In genomic region chr1:40267846-40268245, GRCm38 (mm10) we compare ENCODE assay signal across 15 mouse cellular contexts. TPM values are rescaled to one million over a fixed set of nuclear protein-coding genes. Genes with fewer than 3 reads are reported as not detected.
DNase-seq lines count a peak whose midpoint lies in the region; ATAC-seq and TF ChIP-seq lines count a peak whose summit lies in the region.
"Had no signal": no experiment of that assay in that cellular context is flagged by ENCODE, and none has a peak within 500 bp of the region (broad histone marks: within the 10 kb centered on the region; RNA-seq: fewer than 3 reads in every experiment).

No protein-coding gene starts in this region.

- peak; percentile 81 for DNase-seq in heart, adult 11 months
- no peak for DNase-seq in heart, postnatal 10 days
- no peak for DNase-seq in lung, embryonic 14.5 days
- no peak for DNase-seq in lung, postnatal 36 days
- DNase-seq in stomach, postnatal 0 days (ENCODE audit: low spot score), result no peak
- DNase-seq in thymus, postnatal 4 days, result no peak
- DNase-seq in right cerebral cortex, postnatal 10 days (ENCODE audit: low spot score in 2 of 2), result no peak
- DNase-seq: adrenal gland, adult 8-10 months; B cell, adult 2 months; gastrocnemius, postnatal 36 days; kidney, adult 11 months; lung, adult 18-20 months; thymus, postnatal 36 days had no signal

- H3K4me2 ChIP-seq in lung, embryonic 14.5 days, result 0 out of 2 replicates have a peak overlapping the region, but pooled peaks have one; percentile 25
- 0 out of 2 replicates have a peak overlapping the region, but pooled peaks have one; percentile 91 for H3K4me2 ChIP-seq in intestine, embryonic 16.5 days (ENCODE audit: low read depth, low read length)
- H3K4me2 ChIP-seq in stomach, postnatal 0 days (replicated peaks; ENCODE audit: low read depth), result peak overlapping the region; percentile 83; the same call in 1 of the 2 replicates

- H3K9ac ChIP-seq in lung, embryonic 14.5 days, result no peak overlapping the region
- no peak overlapping the region for H3K9ac ChIP-seq in intestine, embryonic 16.5 days (ENCODE audit: low read depth, low read length)
- H3K9ac ChIP-seq in stomach, postnatal 0 days (ENCODE audit: low read length), result no peak overlapping the region
- H3K9ac ChIP-seq: midbrain, embryonic 15.5 days had no signal

- H3K9me3 ChIP-seq in lung, embryonic 14.5 days (ENCODE audit: low read depth, low read length), result no peaks in the 10 kb centered on the region
- no peaks in the 10 kb centered on the region for H3K9me3 ChIP-seq in intestine, embryonic 16.5 days (ENCODE audit: control insufficient read depth, low read length)
- no peaks in the 10 kb centered on the region for H3K9me3 ChIP-seq in stomach, postnatal 0 days (ENCODE audit: control insufficient read depth, low read length)
- H3K9me3 ChIP-seq: midbrain, embryonic 15.5 days had no signal

- intact Hi-C loops in heart, postnatal 10 days (cut with DNase I), result loop anchor here (5.0 kb wide), 2 partner anchors 96 to 151 kb away; no protein-coding TSS in a partner anchor

- no peaks in the 10 kb centered on the region for H3K36me3 ChIP-seq in lung, embryonic 14.5 days (ENCODE audit: insufficient read depth)
- no peaks in the 10 kb centered on the region for H3K36me3 ChIP-seq in intestine, embryonic 16.5 days (ENCODE audit: control insufficient read depth, insufficient read depth, low read length)
- no peaks in the 10 kb centered on the region for H3K36me3 ChIP-seq in stomach, postnatal 0 days (ENCODE audit: control insufficient read depth, insufficient read depth, low read length)
- H3K36me3 ChIP-seq: midbrain, embryonic 15.5 days had no signal

- H3K4me3 ChIP-seq in lung, embryonic 14.5 days (ENCODE audit: low read depth, low read length), result no peak overlapping the region
- H3K4me3 ChIP-seq in intestine, embryonic 16.5 days (ENCODE audit: low read length), result no peak overlapping the region
- H3K4me3 ChIP-seq in stomach, postnatal 0 days (ENCODE audit: low read depth, low read length), result peak overlapping the region; percentile 59; the same call in 1 of the 2 replicates
- H3K4me3 ChIP-seq: midbrain, embryonic 15.5 days had no signal

- ATAC-seq in lung, embryonic 14.5 days (ENCODE audit: insufficient read depth), result no peak
- ATAC-seq in intestine, embryonic 16.5 days, result no peak
- ATAC-seq in stomach, postnatal 0 days (ENCODE audit: low FRiP score, low TSS enrichment), result no peak
- ATAC-seq: midbrain, embryonic 15.5 days had no signal

- WGBS in lung, embryonic 14.5 days, result 88% methylated on average over 6 of the region's 6 CpGs
- WGBS in intestine, embryonic 16.5 days, result 89% methylated on average over 6 of the region's 6 CpGs
- 89% methylated on average over 6 of the region's 6 CpGs for WGBS in stomach, postnatal 0 days

- no peak for TF ChIP-seq CTCF in lung, embryonic 14.5 days (IDR thresholded peaks at IDR 0.05; ENCODE audit: low read depth)
- TF ChIP-seq CTCF in stomach, postnatal 0 days (IDR thresholded peaks at IDR 0.05; ENCODE audit: low read depth), result no peak

- H3K27me3 ChIP-seq in lung, embryonic 14.5 days (ENCODE audit: insufficient read depth, low read length), result no peaks in the 10 kb centered on the region
- H3K27me3 ChIP-seq in intestine, embryonic 16.5 days (replicated peaks; ENCODE audit: control insufficient read depth, insufficient read depth, low read length), result no peaks in the 10 kb centered on the region
- no peaks in the 10 kb centered on the region for H3K27me3 ChIP-seq in stomach, postnatal 0 days (ENCODE audit: control insufficient read depth, insufficient read depth, low read length)

- H3K27ac ChIP-seq in lung, embryonic 14.5 days (ENCODE audit: low read depth), result no peak overlapping the region
- no peak overlapping the region for H3K27ac ChIP-seq in intestine, embryonic 16.5 days (ENCODE audit: low read length)
- H3K27ac ChIP-seq in stomach, postnatal 0 days (replicated peaks), result no peak overlapping the region
- H3K27ac ChIP-seq: midbrain, embryonic 15.5 days had no signal

- no peak for TF ChIP-seq EP300 in stomach, postnatal 0 days (optimal IDR thresholded peaks at IDR 0.05)

- peaks cover 15% of the 10 kb centered on the region; the same call in 1 of the 2 replicates for H3K4me1 ChIP-seq in lung, embryonic 14.5 days (ENCODE audit: insufficient read depth)
- peaks cover 8% of the 10 kb centered on the region; the same call in 1 of the 2 replicates for H3K4me1 ChIP-seq in intestine, embryonic 16.5 days (ENCODE audit: control insufficient read depth, insufficient read depth, low read length)
- peaks cover 6% of the 10 kb centered on the region; the same call in 1 of the 2 replicates for H3K4me1 ChIP-seq in stomach, postnatal 0 days (replicated peaks; ENCODE audit: control insufficient read depth, insufficient read depth)

RNA-seq across cellular contexts. Expression of gene Il1r1, which starts 43.0 kb away (rescaled TPM):
- total RNA-seq in heart, postnatal 10 days (2021), result 1 to 10 TPM; 7.5 to 7.9 TPM
- 8.3 and 9.5 TPM in 2 replicates for polyA plus RNA-seq in lung, embryonic 14.5 days (2014; fragmentation: Nextera tagmentation; extraction: Ambion mirVana)
- polyA plus RNA-seq in intestine, embryonic 16.5 days (2015; fragmentation: Nextera tagmentation; extraction: Ambion mirVana), result 5.0 and 5.4 TPM in 2 replicates
- 7.3 TPM in 2 replicates for polyA plus RNA-seq in stomach, postnatal 0 days (2015; fragmentation: Nextera tagmentation; extraction: Ambion mirVana)

RNA-seq across cellular contexts. Expression of gene Il1rl2, which starts 56.6 kb away (rescaled TPM):
- total RNA-seq in heart, postnatal 10 days (2021), result 1 to 10 TPM; 5.5 to 7.0 TPM
- polyA plus RNA-seq in lung, embryonic 14.5 days (2014; fragmentation: Nextera tagmentation; extraction: Ambion mirVana), result 7.7 and 7.9 TPM in 2 replicates
- 4.4 and 5.2 TPM in 2 replicates for polyA plus RNA-seq in intestine, embryonic 16.5 days (2015; fragmentation: Nextera tagmentation; extraction: Ambion mirVana)
- 6.1 and 6.8 TPM in 2 replicates for polyA plus RNA-seq in stomach, postnatal 0 days (2015; fragmentation: Nextera tagmentation; extraction: Ambion mirVana)

Comparison
In these comparisons a context has a peak if more than half of its experiments do, and no peak if none do; other contexts are left out.
1. H3K4me2 ChIP-seq: peak in every context shown above with its lines; median percentile 91 in intestine, embryonic 16.5 days; 83 in stomach, postnatal 0 days; 25 in lung, embryonic 14.5 days.